Mouse (Mus musculus): ENCODE results near the gene P3h3.
A peak's percentile ranks its signal among the peaks of the same experiment; 100 is the strongest.
"Not testable (repeated sequence)": the region's sequence is repeated elsewhere in the genome, so short reads cannot be mapped to it uniquely, and the experiment has no call there.

The P3h3 gene

DNA sequence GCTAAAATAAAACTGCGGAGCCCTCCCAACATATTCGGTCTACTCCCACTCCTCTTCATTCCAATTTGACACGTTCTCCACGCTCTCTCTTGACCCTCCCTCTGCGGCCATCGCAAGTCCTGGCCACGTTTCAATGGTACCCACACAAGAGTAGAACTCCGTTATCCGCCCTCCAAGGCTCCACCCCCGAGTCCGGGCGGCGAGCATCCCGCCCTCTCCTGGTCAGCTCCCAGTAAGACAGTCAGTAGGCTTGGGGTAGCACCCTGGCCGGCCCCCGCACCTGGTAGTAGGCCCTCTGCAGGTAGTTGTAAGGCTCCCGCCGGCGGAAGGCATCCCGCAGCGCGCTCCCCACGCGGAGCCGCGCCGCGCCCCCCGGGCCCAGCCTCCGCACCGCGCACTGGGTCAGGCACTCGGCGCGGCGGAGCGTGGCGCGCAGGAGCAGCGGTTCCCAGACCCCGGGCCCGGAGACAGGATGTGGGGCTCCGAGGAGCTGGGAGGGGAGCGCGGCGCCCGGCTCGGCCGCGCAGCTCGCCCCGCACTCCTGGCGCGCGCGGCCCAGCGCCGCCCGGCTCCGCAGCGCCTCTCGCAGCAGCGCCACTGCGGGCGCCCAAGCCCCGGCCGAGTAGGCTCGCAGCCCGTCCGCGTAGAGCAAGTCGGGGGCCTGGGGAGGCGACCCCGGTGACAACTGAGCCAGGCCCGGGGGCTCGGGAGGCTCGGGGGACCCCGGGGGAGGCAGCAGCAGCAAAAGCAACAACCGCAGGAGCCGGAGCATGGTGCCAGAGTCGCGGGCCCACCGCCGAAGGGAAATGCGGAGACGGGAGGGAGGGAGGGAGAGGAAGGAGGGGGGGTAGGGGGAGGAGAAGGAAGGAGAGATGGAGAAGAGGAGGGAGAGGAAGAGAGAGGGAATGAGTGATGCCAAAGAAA is at the start of gene P3h3:
Gene P3h3, minus strand, starts transcription at position 837 of the 924 bp plus-strand sequence.
- peak; percentile 79 for DNase-seq

DNA sequence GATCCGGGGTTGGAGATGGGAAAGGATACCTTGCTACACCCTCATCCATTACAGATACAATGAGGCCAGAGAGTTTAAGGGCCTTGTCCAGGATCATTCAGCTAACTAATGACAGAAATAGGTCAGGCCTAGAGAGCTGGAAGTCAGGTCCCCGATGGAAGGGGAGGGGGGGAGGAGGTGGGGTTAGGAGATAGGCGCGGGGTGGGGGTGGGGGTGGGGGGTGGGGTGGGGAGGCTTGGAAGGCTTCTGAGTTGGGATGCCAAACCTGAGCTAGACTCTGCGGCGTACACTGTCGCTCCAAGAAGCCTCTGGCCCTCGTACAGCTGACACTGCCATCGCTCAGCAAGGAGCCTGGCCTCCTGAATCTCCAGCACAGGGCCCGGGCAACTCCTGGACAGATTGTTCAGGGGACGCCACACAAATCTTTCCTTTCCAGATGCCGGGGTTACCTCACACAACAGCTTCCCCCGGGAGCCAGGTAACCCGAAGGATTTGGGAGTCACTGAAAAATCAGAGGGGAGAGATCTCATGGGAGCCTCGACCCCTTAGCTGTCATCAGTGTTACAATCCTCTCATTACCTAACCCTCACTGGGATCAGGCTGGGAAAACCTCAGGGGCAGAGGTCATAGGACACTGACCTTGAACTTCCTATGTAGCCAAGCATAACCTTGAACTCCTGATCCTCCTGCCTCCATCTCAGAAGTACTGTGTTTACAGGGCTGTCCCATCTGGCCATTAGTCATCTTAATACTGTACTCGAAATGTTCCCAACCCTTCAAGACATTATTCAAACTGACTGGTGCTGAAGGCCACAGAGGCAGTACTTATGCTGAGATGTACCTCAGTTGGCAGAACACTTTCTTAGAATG is 47.7 kb upstream of the P3h3 start:
- no peak for DNase-seq

DNA sequence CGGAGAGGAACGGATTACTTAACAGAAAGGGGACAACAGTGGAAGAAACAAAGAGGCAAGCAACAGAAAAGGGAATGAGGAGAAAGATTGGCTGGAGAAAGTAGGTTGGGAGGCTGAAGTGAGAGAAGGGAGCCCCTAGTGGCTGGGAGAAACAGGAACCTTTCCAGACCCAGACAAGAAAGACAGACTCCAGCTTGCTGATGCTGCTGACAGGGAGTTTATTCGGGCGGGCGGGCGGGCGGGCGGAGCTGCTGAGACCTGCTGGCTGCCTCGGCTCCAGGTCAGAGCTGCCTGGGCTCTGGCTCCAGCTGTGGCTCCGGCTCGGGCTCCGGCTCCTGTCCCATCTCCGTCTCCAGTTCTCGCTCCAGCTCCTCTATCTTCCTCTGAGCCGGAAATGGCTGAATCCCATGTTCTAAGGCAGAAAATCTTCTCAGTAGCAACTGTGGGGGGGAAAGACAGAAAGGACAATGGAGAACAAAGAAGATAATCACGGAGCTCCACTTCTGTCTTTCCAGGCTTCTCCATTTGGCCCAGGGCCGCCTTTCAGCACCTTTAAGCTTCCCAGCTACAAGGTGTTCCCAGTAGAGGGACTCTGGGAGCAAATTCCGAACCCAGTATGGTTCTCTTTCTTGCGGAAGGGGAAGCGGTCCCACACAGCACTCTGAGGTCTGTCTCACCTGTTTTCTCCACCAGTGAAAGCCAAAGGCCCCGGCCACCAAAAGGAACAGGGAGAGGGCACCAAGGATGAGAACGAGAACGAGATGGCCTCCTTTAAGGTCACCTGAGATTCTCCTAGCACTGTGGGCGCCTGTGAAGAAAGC is 46.8 kb upstream of the P3h3 start:
- DNase-seq, result peak; percentile 71

DNA sequence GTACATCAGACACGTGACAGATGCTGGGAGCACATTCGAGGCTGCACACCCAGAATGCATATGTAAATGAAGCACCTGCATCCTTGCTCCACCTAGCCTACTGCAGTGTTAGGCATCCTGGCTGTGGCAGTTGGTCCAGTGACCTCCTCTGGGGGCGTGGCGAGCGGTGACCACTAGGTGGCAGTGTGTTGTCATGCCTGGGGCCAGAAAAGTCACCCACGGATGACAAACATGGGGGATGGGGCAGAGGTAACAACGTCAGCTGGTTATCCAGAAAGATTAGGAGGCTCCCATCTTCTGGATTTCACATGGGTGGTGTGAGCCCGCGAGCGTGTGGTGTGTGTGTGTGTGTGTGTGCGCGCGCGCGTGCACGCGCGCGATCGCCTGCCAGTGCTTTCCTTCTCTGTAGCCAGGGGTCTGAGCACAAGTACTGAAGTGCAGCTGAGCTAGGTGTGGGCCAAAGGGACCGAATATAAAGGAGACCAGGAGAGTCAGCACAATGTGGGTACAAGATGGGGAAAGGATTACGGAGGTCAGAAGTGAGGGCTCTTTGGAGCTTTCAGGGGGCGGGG is 46.1 kb upstream of the P3h3 start:
- DNase-seq, result peak; percentile 99

DNA sequence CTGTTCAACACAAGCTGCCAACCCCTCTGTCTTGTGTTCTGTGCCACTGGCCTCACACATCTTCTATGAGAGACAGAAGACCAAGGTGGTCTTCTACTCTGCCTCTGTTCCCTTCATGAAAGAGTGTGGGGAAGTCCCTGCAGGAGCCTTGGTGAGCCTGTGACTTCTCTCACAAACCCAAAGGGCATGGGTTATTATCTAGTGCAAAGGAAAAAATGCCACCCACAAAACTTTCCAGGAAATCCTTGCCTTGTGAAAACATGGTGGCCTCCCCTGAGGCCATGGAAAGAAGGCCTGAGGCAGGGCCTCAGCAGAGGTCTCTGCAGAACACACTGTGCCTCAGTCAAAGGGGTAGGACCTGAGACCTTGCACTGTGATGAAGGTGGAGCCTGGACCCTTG is 44.3 kb upstream of the P3h3 start:
- no peak for DNase-seq

DNA sequence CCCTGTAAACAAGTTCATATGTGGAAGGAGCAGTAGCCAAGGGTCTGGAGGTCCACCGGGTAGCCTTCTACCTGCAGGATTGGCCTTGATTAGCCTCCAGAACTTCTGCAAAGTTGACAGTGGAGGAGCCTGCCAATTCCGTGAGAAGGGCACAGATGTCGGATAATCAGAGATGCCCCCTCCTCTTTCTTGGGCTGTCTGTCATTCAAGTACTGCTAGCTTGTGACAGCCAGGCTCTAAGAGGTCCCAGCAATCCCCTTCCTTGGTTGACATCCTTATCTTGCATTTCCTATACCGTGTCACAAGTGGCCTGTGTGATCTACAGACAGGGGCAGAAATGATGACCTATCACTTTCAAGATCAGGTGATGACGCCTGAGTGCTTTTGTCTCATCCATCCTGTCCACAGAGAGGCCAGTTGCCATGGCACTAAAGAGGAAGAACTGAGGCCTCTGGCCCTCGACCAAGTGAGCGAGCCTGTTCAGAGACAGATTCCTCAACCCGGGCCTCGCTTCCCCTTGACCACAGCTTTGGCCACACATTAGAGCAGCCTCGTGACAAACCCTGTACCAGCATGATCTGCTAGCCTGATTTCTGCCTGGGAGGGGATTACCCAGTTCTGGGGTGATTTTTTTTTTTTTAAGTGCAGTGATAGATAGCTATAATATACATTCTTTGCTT is 43.4 kb upstream of the P3h3 start:
- DNase-seq, result no peak

DNA sequence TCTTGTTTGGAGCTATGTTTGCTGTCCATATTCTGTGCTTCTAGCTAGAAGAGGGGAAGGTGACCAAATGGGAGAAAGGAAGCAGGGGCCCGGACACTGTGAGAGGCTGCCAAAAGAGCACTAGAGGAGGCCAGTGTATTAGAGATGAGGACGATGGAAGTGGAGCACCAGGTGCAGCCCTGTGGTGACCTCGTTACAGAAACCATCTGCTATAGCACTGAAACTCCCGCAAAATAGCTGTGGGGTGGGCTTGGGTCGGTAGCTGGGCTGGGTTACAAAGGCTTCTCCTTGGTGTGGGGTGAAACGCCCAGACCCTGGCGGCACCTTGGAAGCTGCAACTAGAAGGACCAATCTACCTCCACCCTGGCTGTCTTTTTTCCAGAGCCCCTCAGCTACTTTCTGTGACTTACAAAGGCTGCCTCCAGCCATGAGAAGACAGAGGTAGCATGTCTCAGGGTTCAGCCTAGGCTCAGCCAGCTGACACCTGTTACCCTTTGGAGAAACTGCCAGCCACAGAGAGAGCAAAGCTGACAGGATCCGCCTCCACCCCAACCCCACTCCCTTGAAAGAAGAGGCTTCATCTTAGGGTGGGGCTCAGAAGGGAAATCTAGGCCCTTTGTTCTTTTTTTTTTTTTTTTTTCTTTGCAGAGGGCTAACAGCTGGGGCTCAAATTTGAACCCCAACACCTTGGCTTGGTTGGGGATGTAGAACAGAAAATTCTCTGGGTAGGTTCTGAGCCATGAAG is 42.7 kb upstream of the P3h3 start:
- no peak for DNase-seq

DNA sequence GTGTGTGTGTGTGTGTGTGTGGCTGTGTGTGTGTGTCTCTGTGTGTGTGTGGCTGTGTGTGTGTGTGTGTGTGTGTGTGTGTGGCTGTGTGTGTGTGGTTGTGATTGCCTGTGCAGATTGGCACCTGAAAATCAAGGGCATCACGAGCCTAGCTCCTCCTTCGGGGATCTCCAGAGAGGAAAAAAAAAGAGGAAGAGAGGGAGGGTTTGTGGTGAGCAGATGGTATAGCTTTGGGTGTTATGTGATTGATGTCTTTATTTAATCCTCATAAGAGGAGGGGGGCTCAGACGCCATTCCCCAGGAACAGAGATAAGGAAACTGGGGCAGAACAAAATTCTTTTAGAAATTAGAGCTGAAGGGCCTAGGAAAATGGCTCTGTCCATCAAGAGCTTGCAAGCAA is 40.8 kb upstream of the P3h3 start:
- no peak for DNase-seq

DNA sequence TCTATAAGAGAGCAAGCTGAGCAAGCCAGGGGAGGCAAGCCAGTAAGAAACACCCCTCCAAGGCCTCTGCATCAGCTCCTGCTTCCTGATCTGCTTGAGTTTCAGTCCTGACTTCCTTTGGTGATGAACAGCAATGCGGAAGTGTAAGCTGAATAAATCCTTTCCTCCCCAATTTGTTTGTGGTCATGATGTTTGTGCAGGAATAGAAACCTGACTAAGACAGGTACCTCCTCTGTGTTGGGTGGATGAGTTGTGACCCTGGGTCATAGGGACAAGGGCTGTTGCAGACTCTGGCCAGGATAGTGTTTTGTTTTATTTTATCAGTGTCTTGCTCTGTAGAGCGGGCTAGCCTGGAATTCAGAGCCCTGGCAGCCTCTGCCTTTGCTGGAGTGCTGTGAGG is 36.6 kb upstream of the P3h3 start:
- not testable (repeated sequence) for DNase-seq

DNA sequence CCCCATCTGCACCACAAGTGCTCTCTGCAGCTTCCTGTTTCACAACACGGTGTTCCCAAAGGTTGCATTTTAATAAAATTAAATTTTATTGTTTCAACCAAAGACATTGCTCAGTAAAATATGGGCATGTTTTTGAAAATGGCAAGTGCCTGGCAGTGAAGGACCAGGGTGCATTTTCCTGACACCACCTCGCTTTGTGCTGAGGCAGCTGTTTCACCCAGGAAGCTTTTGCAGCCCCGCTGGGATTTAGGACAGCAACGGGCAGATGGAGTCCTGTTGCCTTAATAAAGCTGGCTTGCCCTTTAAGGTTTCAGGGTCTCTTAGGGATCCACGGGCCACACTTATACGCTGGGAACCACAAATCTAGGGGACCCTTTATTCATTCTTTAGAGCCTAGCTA is 33.4 kb upstream of the P3h3 start:
- no peak for DNase-seq

DNA sequence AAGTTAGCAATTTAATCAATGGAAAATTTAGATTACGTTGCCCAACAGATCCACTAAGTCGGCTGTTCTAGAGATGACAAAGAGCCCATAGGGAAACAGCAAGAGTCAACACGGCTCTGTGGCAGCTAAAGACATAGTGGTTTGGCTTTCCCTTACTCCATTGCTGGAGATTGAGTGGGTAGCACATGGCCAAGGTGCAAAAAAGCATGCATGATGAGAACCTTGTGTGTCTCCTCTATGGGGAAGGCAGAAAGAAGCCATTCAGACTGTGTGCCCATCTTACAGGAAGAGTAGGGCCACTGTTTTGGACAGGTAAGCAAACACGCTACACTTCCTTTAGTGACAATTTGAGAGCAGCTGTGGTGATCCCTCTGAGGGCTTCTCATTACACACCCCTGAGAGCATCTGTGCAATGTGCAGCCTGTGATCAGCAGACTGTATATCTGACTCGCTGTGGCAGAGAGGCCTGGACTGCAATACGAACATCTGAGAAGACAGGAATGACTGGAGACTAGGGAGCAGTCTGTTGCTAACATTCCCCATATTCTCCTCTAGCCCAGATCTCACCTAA is 31.1 kb upstream of the P3h3 start:
- no peak for DNase-seq

DNA sequence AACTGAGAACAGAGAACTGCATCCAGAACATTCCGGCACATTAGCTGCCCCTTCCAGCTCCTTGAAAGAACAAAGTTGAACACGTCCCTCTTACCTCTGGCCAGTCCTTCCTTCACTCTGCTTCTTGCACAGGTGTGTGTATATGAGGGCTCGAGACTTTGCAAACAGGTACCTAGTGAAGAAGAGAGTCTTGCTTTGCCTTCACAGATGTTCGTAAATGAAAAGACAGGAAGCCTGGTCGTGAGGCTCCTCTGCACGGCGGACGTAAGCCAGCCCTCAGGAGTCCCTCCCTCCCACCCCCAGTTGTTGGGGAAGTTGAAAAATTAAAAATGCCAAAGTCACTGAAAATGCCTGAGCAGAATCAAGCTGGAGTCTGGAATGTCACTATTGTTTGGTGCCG is 30.4 kb upstream of the P3h3 start, which contains the start of gene Cd4:
Gene Cd4, minus strand, starts transcription at position 236 of the 400 bp plus-strand sequence.
- DNase-seq, result no peak

DNA sequence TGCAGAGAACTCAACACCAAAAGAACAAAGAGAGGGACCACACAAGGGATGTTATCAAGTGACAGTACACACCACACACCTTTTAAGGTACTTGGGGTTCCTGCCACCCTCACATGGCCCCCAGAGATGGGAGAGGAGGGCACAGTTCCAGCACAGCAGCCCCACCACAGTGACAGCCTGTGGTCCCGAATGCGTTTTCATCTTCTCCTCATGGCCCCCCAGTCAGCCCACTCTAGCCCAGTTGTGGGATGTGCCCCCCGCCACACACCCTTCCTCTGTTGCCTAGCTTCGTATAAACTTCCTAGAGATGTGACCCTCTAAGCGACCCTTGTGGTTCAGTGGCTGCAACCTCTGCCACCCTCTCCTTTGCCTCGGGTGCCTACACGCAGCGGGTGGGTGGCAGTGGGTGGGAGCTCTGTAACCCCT is 28.4 kb upstream of the P3h3 start:
- no peak for DNase-seq

DNA sequence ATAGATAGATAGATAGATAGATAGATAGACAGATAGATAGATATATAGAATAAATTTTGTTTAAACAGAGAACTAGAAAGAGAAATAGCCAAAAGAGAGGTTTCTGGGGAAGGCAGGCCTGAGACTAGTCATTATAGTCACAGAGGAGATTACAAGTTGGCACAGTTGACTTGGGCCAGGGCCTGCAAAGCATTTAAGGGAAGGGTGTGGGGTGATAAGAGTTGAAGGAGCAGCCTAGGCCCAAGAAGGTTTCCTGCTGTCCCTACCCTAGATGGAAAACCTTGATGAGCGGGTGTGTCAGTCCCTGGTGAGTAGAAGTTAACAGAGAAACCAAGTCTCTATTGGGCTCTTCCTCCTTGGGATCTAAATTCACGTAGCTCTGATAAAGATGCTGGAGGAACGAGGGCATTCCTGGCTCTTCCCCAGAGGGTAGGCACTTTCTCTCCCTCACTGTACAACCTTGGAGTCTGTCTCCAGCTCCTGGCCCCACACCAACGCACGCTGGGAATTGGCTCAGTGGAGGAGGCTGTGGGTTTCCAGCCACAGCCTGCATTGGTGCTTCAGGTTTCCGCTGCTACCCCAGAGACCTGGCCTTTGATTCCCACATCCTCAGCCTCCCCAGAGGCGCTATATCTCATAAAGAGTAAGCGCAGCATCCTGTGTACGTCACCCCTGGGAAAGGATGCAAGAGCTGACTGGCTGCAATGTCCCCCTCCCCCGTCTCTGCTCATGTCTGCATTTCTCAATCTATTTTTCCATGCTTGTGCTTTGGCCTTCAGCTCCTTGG is 27.4 kb upstream of the P3h3 start:
- no peak for DNase-seq

DNA sequence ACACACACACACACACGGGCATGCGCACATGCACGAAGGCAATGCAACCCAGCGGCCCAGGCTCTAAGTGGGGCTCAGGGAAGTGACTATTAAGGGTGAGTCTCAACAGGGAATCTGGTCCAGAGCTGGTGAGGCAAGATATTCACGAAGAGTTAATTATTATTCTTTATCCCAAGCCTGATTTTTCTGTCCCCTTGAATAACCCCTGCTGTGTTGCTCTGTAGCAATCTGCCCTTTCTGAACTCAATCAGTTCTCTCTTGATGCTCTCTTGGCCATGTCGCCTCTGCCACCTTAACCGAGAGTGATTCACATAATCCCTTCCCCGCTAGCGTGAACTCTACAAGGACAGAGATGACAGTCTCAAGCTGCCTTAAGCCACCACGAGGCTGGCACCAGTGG is 25.8 kb upstream of the P3h3 start:
- DNase-seq, result no peak

DNA sequence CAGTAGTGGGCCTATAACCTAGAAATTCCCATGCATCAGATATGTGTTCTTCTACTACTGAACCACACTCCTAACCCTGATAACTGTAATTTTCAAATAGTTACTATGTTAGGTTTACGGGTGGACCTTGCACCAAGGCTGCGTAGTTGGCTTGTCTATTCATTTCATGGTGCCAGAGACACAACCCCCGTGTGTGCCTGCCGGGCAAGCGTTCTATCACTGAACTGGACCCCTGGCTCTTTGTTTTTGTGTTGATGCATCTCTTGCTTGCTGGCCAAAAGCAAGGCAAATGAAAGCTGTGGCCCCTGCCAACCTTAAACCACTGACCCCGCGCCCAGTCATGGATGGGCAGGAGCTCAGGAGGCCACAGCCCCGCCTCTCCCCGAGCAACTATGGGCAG is 24.3 kb upstream of the P3h3 start:
- DNase-seq, result no peak

DNA sequence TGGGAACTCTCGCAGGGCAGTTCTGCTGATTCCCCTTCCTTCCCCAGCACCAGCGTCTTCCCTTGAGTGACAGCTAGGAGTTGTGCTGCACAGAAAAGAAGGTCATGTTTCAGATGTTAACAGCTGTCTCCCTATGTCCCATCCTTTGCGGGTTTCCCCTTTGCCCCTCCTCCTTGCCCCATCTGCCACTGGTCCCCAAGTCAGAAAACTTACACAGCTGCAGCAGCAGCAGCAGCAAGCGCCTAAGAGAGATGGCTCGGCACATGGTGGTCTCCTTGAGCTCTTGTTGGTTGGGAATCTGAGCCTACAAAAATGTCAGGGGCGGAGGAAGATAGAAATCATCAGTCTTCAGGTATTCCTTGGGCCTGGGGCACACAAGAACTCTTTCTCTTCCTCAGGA is 21.8 kb upstream of the P3h3 start:
- DNase-seq, result no peak

DNA sequence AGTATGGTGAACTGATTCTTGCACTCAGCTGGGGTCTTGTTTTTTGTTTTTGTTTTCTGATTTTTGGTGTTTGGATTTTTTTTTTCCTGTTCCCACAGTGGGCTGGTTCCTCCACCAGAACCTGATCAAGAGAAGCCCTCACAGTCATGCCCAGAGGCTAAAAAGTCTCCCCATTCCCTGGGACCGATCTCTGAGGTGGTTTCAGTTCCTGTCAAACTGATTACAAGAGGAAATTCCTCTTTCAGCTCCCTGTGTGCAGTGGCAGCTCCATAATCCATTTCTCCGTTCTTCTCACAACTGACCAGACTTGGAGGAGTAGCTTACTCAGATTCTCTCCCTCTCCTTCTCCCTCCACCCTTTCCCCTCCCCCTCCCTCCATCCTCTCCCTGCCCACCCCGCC is 16.8 kb upstream of the P3h3 start:
- DNase-seq, result no peak

DNA sequence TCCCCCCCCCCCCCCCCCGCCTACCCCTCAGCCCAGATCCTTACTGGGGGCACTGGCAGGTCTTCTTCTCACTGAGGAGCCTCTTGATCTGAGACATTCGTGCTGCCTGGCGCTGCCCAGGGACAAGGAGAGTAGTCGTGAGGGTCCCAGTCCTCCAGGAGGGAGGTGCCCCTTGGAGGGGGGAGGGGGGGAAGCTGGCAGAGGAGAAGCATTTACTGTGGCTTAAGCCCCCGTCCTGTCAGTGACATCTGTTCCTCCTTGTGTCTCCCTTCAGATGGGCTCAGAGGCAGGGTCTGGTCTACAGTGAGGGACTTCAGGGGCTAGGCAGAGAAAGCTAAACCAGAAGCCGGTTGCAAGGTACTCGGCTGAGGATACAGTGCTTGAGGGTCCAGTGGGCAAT is 9.0 kb upstream of the P3h3 start:
- no peak for DNase-seq

DNA sequence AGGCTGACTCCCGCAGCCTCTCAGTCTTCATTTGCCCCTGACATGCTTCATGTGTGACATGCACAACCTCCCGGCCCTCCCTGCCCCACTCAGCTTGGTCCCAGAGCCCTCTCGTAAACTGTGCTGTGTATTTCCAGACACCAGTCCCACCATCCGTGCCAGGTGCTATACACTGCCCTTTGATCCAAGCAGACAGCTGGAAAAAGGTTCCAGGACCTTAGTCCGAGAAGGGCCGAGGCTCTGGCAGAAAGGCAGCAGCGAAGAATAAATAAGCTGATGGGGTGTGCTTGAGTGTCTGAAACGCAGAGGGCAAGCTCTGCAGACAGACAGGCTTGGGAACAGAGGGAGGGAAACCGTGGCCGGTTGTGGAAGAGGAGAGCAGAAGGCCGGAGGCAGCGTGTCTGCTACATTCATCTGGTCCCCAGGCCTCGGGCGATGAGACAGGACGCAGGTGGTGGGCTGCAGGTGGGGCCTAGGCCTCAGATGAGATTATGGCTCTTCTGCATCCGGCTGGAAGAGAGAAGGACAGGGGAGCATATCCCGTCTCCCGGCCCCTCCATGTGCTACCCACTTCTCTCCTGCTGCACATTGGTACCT is 8.3 kb upstream of the P3h3 start:
- DNase-seq, result no peak
